Mouse (Mus musculus): Measurements from ENCODE around the gene Ushbp1.

- TF ChIP-seq CTCF (conservative IDR thresholded peaks at IDR 0.05; ENCODE audit: insufficient read depth, insufficient read length, low read depth, low read length) (no peak), POLR2A (IDR thresholded peaks at IDR 0.05; ENCODE audit: low read depth, low read length) (no peak)
These were observed 531 bp downstream of the Ushbp1 start for GRCm38 (mm10) chr8:71395071-71395470.

Measured in kidney, adult 2 months (tissue).